Mouse (Mus musculus) liver, embryonic 14.5 days (tissue): ENCODE results near the gene Mrgpra6. TPM values are rescaled to one million over a fixed set of nuclear protein-coding genes. Genes with fewer than 3 reads are reported as not detected.

ENCODE experiments used
- ATAC-seq: fragments of 200-750 bp; cut with Nextera tagmentation; 2 replicates; pipeline ENCODE4 v1.8.0; 2017; ENCODE audit warnings: moderate number of reproducible peaks, mild to moderate bottlenecking, moderate library complexity; ENCODE audit not compliant: insufficient read depth
- DNase-seq, 3 experiments: peaks; one replicate each; pipeline ENCODE4 v3.0.0-alpha.2; 2012 to 2013; ENCODE audit warnings: low read depth in 3 of 3, low spot score in 3 of 3
- H3K27ac ChIP-seq: fragments of 300-500 bp; sonication (generic); 2 replicates; pipeline ENCODE4 v1.5.1; 2014; ENCODE audit warnings: moderate library complexity, mild to moderate bottlenecking, control low read depth, inconsistent platforms
- H3K27me3 ChIP-seq: fragments of 300-500 bp; sonication (generic); 2 replicates; pipeline ENCODE4 v1.6.1; 2014; ENCODE audit warnings: mild to moderate bottlenecking, low read length, moderate library complexity; ENCODE audit not compliant: control insufficient read depth, insufficient read depth
- H3K36me3 ChIP-seq: fragments of 300-500 bp; sonication (generic); replicated peaks from 2 replicates; pipeline ENCODE4 v1.6.1; 2014; ENCODE audit warnings: low read depth; ENCODE audit not compliant: control insufficient read depth, insufficient read depth
- H3K4me1 ChIP-seq, 2 experiments: fragments of 200-500 bp in 1 of 2; fragments of 300-500 bp in 1 of 2; sonication (generic) in 1 of 2; replicated peaks; 2 replicates each; pipeline ENCODE4 v1.6.1; 2012 to 2014; ENCODE audit warnings: antibody characterized with exemption in 1 of 2, inconsistent platforms in 1 of 2, low read length in 1 of 2; ENCODE audit not compliant: control insufficient read depth in 2 of 2, insufficient read depth in 2 of 2
- H3K4me2 ChIP-seq: fragments of 300-500 bp; sonication (generic); 2 replicates; pipeline ENCODE4 v1.6.1; 2014; ENCODE audit warnings: low read depth, mild to moderate bottlenecking, control low read depth, moderate library complexity
- H3K4me3 ChIP-seq, 2 experiments: fragments of 200-500 bp in 1 of 2; fragments of 300-500 bp in 1 of 2; sonication (generic) in 1 of 2; 2 replicates each; pipeline ENCODE4 v1.5.1; 2012 to 2014; ENCODE audit warnings: low read depth in 2 of 2, low read length in 2 of 2, mild to moderate bottlenecking in 2 of 2, control low read depth in 1 of 2, inconsistent platforms in 1 of 2, moderate library complexity in 1 of 2; ENCODE audit not compliant: insufficient read depth in 1 of 2
- H3K9ac ChIP-seq: fragments of 300-500 bp; sonication (generic); replicated peaks from 2 replicates; pipeline ENCODE4 v1.6.1; 2014; ENCODE audit warnings: mild to moderate bottlenecking, control low read depth, moderate library complexity
- H3K9me3 ChIP-seq: fragments of 300-500 bp; sonication (generic); 2 replicates; pipeline ENCODE4 v1.6.1; 2016; ENCODE audit warnings: low read length, mixed read lengths; ENCODE audit not compliant: control insufficient read depth
- CTCF ChIP-seq: IDR thresholded peaks from 2 replicates; pipeline ENCODE4 v1.5.1; 2016; ENCODE audit warnings: antibody characterized with exemption, low read depth, control low read depth
- EP300 ChIP-seq: IDR thresholded peaks from 2 replicates; pipeline ENCODE4 v1.6.1; 2016; ENCODE audit warnings: antibody characterized with exemption, low read depth
- WGBS: fragments of 180-500 bp; shearing (Covaris S2); extraction: QIAGEN DNeasy Blood & Tissue Kit; methylation state at CpG from one replicate; pipeline ENCODE4 v1.1.7; 2014; ENCODE audit not compliant: insufficient replicate concordance; 5-methylcytosine and 5-hydroxymethylcytosine counted together
- polyA plus RNA-seq, 2 experiments: library from polyadenylated mRNA; depleted of rRNA in 1 of 2; stranded (reverse) in 1 of 2; unstranded in 1 of 2; fragments of >200 nt; fragmentation: Nextera tagmentation in 1 of 2; extraction: Ambion mirVana in 1 of 2; gene quantifications; 2 replicates each; pipeline versions ENCODE4 v1.2.1 to v1.2.3; 2012 to 2014

Mrgpra6 gene
- polyA plus RNA-seq (2012; rRNA removed), result not detected in 2 replicates
- polyA plus RNA-seq (2014; fragmentation: Nextera tagmentation; extraction: Ambion mirVana), result not detected in 2 replicates

DNA sequence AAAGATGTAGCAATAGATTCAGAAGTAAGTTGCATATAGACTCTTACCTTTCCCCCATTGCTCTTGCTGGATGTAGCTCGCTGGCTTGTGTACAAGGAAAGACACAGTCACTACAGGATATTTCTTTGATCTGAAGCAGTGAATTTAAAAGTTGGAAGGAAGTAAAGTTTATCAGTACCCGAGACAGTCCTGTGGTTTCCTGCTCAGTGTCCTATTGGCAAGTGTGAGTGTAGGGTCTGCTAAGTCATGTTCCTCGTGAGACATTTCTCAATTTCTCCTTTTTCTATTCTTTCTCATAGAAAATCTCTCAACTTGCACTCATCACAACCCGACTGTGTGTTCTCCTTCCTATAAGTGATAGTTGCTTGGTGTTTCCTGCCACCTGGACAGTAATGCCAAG, at the start of gene Mrgpra6:
Gene Mrgpra6, minus strand, starts transcription at position 91 of the 400 bp plus-strand sequence.
- no peaks in the 10 kb centered on the region for H3K36me3 ChIP-seq
- 6% methylated on average over 4 of the region's 4 CpGs for WGBS
- no peak within 1 kb of the TSS for H3K27ac ChIP-seq
- DNase-seq (no peak), ATAC-seq (no peak)
- no peaks in the 10 kb centered on the region for H3K4me1 ChIP-seq
- no peaks in the 10 kb centered on the region for H3K27me3 ChIP-seq
- H3K9me3 ChIP-seq, result no peaks in the 10 kb centered on the region
- H3K9ac ChIP-seq, result no peak within 1 kb of the TSS
- no peak for TF ChIP-seq EP300
- no peak for TF ChIP-seq CTCF
- H3K4me2 ChIP-seq, result no peak within 1 kb of the TSS
- no peak within 1 kb of the TSS for H3K4me3 ChIP-seq

DNA sequence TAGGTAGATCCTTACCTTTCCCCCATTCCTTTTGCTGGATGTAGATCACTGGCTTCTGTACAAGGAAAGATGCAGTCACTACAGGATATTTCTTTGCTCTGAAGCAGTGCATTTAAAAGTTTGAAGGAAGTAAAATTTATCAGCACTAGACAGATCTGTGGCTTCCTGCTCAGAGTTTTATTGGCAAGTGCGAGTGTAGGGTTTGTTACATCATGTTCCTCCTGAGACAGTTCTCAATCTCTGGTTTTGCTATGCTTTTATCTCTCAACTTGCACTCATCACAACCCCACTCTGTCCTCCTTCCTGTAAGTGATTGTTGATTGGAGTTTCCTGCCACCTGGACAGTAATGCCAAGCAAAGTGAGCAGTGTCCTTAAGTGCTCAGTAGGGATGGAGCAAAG, 48.0 kb upstream of the Mrgpra6 start, which contains the start of gene Mrgpra9:
Gene Mrgpra9, minus strand, starts transcription at position 79 of the 400 bp plus-strand sequence.
- no peak within 1 kb of the TSS for H3K27ac ChIP-seq
- no peak within 1 kb of the TSS for H3K9ac ChIP-seq
- no peak within 1 kb of the TSS for H3K4me2 ChIP-seq
- WGBS, result 17% methylated on average over 1 of the region's 1 CpGs
- DNase-seq (no peak), ATAC-seq (no peak)
- no peaks in the 10 kb centered on the region for H3K9me3 ChIP-seq
- no peaks in the 10 kb centered on the region for H3K36me3 ChIP-seq
- TF ChIP-seq CTCF, result no peak
- TF ChIP-seq EP300, result no peak
- H3K4me1 ChIP-seq, result no peaks in the 10 kb centered on the region
- no peak within 1 kb of the TSS for H3K4me3 ChIP-seq
- H3K27me3 ChIP-seq, result no peaks in the 10 kb centered on the region

DNA sequence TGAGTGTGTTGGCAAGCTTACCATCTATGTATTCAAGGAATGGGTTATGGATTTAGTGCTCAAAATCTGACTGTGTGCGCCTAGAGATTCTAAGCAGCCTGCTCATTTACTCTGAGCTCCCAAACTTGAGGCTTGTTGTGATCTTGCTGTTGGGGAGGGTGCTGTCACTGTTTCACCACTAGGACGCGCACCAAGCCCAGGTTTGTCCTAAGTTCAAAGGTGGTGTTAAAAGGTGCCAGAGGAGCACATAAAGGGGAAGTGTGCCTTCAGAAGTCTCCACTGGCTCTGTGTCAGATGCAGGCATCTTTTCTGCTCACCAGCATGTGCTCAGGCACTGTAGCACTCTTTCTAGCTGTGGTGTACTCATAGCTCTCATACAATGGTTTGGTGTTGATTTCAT, 39.9 kb upstream of the Mrgpra6 start:
- TF ChIP-seq CTCF, result 0 out of 2 replicates have a peak, but pooled peaks have one; percentile 14
- TF ChIP-seq EP300, result no peak
- Histone ChIP-seq H3K4me3 (no peak overlapping the region), H3K4me2 (no peak overlapping the region), H3K4me1 (no peaks in the 10 kb centered on the region), H3K9me3 (no peaks in the 10 kb centered on the region), H3K27me3 (no peaks in the 10 kb centered on the region), H3K36me3 (no peaks in the 10 kb centered on the region), H3K9ac (no peak overlapping the region), H3K27ac (no peak overlapping the region)
- WGBS, result 53% methylated on average over 3 of the region's 3 CpGs
- ATAC-seq (no peak), DNase-seq (no peak)

DNA sequence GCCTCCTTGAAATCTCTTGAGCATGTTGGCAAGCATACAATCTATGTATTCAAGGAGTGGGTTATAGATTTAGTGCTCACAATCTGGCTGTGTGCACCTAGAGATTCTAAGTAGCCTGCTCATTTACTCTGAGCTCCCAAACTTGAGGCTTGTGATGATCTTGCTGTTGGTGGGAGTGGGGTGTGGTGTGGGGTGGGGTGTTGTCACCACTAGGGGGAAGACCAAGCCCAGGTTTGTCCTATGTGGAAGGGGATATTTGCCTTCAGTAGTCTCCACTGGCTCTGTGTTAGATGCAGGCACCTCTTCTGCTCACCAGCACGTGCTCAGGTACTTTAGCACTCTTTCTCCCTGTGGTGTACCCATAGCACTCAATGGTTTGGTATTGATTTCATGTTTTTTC, 9.4 kb downstream of the Mrgpra6 start:
- WGBS, result 19% methylated on average over 1 of the region's 1 CpGs
- Histone ChIP-seq H3K4me1 (no peaks in the 10 kb centered on the region), H3K4me2 (no peak overlapping the region), H3K36me3 (no peaks in the 10 kb centered on the region), H3K9ac (no peak overlapping the region), H3K27ac (no peak overlapping the region), H3K4me3 (no peak overlapping the region), H3K9me3 (no peaks in the 10 kb centered on the region), H3K27me3 (no peaks in the 10 kb centered on the region)
- TF ChIP-seq EP300 (no peak), CTCF (no peak)
- ATAC-seq (no peak), DNase-seq (no peak)

DNA sequence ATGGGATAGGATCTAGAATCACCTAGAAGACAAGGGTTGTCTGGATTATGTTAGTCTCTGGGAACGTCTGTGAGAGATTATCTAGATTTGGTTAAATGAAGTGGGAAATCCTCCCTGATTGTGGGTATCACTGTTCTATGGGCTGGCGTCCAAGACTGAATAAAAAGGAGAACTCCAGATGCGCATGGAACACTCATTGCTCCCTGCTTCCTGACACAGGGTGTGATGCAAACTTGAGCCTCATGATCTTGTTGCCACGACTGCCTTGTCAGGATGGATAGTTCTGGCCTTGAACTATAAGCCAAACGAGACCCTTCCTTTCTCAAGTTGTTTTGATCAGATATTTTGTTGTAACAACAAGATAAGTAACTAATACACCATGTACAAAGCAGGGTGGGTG, 33.9 kb downstream of the Mrgpra6 start:
- Histone ChIP-seq H3K27ac (no peak overlapping the region), H3K4me3 (no peak overlapping the region), H3K4me2 (no peak overlapping the region), H3K4me1 (no peaks in the 10 kb centered on the region), H3K9ac (no peak overlapping the region), H3K9me3 (no peaks in the 10 kb centered on the region), H3K27me3 (no peaks in the 10 kb centered on the region), H3K36me3 (no peaks in the 10 kb centered on the region)
- WGBS, result 39% methylated on average over 5 of the region's 5 CpGs
- DNase-seq (no peak), ATAC-seq (no peak)
- TF ChIP-seq CTCF, result no peak
- no peak for TF ChIP-seq EP300
